8 mouse cellular contexts compared by ENCODE assay signal in the genomic region with DNA sequence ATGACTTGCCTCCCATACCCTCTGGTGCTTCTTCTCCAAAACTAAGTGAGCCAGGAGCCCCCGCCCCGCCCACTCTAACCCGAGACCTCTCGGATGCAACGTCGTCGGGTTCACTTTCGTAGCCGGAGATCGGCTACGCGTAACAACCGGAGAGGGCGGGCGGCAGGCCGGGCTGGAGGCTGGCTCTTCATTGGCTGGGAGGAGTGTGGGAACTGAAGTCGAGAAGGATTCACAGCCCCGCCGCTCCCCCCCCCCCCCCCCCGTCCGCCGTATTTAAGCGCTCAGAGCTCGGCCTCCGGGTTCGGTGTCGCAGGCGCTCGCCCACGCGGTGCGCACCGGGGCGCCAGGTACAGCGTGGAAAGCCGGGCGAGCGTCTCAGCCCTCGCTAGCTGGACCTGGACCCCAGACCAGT. TPM values are rescaled to one million over a fixed set of nuclear protein-coding genes. Genes with fewer than 3 reads are reported as not detected.
A peak's percentile ranks its signal among the peaks of the same experiment; 100 is the strongest.
DNase-seq lines count a peak whose midpoint lies in the region; ATAC-seq and TF ChIP-seq lines count a peak whose summit lies in the region.

A gene (plus strand): TSS at position 304 of the 412 bp plus-strand sequence.

- peak within 1 kb of the TSS; percentile 99 for H3K4me2 ChIP-seq in heart, postnatal 0 days (ENCODE audit: low read depth, low read length)
- peak within 1 kb of the TSS; percentile 90 for H3K4me2 ChIP-seq in lung, postnatal 0 days (replicated peaks; ENCODE audit: low read depth, low read length)

- peak; percentile 88 for ATAC-seq in heart, postnatal 0 days (ENCODE audit: insufficient read depth, low read depth)
- peak; percentile 87 for ATAC-seq in lung, postnatal 0 days

- no peaks in the 10 kb centered on the region for H3K36me3 ChIP-seq in heart, postnatal 0 days (replicated peaks; ENCODE audit: control insufficient read depth, insufficient read depth, low read length)
- H3K36me3 ChIP-seq in lung, postnatal 0 days (ENCODE audit: insufficient read depth, low read length), result no peaks in the 10 kb centered on the region

- no peak for TF ChIP-seq CTCF in heart, postnatal 0 days (IDR thresholded peaks at IDR 0.05; ENCODE audit: low read depth)
- TF ChIP-seq CTCF in lung, postnatal 0 days (IDR thresholded peaks at IDR 0.05), result no peak
- TF ChIP-seq CTCF in olfactory bulb, adult 2 months (IDR thresholded peaks at IDR 0.05; ENCODE audit: insufficient read depth, low read depth, low read length), result no peak

- H3K27ac ChIP-seq in heart, postnatal 0 days (ENCODE audit: low read depth), result peak within 1 kb of the TSS; percentile 89
- peak within 1 kb of the TSS; percentile 80 for H3K27ac ChIP-seq in lung, postnatal 0 days (ENCODE audit: low read length)
- peak within 1 kb of the TSS; percentile 79 for H3K27ac ChIP-seq in olfactory bulb, adult 2 months (ENCODE audit: insufficient read depth, low read depth, low read length)

- H3K9ac ChIP-seq in heart, postnatal 0 days (replicated peaks; ENCODE audit: low read depth, low read length), result peak within 1 kb of the TSS; percentile 84
- peak within 1 kb of the TSS; percentile 56 for H3K9ac ChIP-seq in lung, postnatal 0 days (replicated peaks; ENCODE audit: low read depth)

- peak; percentile 85 for DNase-seq in MN1 (ENCODE audit: low spot score)
- DNase-seq in c-Kit-positive CD71-positive TER-119-negative erythroid progenitor cells, embryonic 14.5 days (ENCODE audit: low read depth), result peak; percentile 58
- peak; percentile 77 for DNase-seq in fibroblast of lung, adult 2 months (ENCODE audit: low read depth)
- peak; percentile 87 for DNase-seq in heart, postnatal 0 days (ENCODE audit: low spot score)
- DNase-seq in kidney, postnatal 14 days, result peak; percentile 80
- DNase-seq in lung, postnatal 0 days (ENCODE audit: low spot score), result peak; percentile 88
- peak; percentile 49 for DNase-seq in urinary bladder, postnatal 25 days (ENCODE audit: low spot score)

- under 1% methylated on average over 30 of the region's 39 CpGs for WGBS in heart, postnatal 0 days
- 1% methylated on average over 24 of the region's 39 CpGs for WGBS in lung, postnatal 0 days
- under 1% methylated on average over 33 of the region's 39 CpGs for WGBS in olfactory bulb, adult 2 months

- TF ChIP-seq POLR2A in olfactory bulb, adult 2 months (IDR thresholded peaks at IDR 0.05; ENCODE audit: insufficient read depth, low read depth, low read length), result no peak

- no peaks in the 10 kb centered on the region for H3K27me3 ChIP-seq in heart, postnatal 0 days (ENCODE audit: control insufficient read depth, insufficient read depth, low read length)
- H3K27me3 ChIP-seq in lung, postnatal 0 days (replicated peaks; ENCODE audit: insufficient read depth, low read length), result 0 out of 2 replicates have a peak, but pooled peaks cover 9% of the 10 kb centered on the region

- no peak for TF ChIP-seq EP300 in heart, postnatal 0 days (IDR thresholded peaks at IDR 0.05; ENCODE audit: low read depth)
- no peak for TF ChIP-seq EP300 in lung, postnatal 0 days (IDR thresholded peaks at IDR 0.05)

- peak within 1 kb of the TSS; percentile 83 for H3K4me3 ChIP-seq in heart, postnatal 0 days (ENCODE audit: low read depth, low read length)
- peak within 1 kb of the TSS; percentile 58 for H3K4me3 ChIP-seq in lung, postnatal 0 days (ENCODE audit: low read depth, low read length)
- peak within 1 kb of the TSS; percentile 83 for H3K4me3 ChIP-seq in olfactory bulb, adult 2 months (ENCODE audit: insufficient read depth, low read depth, low read length)

- H3K9me3 ChIP-seq in heart, postnatal 0 days (replicated peaks; ENCODE audit: control insufficient read depth, low read length), result no peaks in the 10 kb centered on the region
- H3K9me3 ChIP-seq in lung, postnatal 0 days (ENCODE audit: low read length), result no peaks in the 10 kb centered on the region

- peaks cover 19% of the 10 kb centered on the region for H3K4me1 ChIP-seq in heart, postnatal 0 days (ENCODE audit: control insufficient read depth, insufficient read depth)
- no peaks in the 10 kb centered on the region for H3K4me1 ChIP-seq in lung, postnatal 0 days (ENCODE audit: insufficient read depth, low read depth, low read length)
- H3K4me1 ChIP-seq in olfactory bulb, adult 2 months (ENCODE audit: control insufficient read depth, insufficient read depth, low read length), result peaks cover 19% of the 10 kb centered on the region; the same call in 1 of the 2 replicates

RNA-seq across cellular contexts. Expression of the gene that starts here (rescaled TPM):
- 5.9 and 6.0 TPM in 2 replicates for total RNA-seq in heart, postnatal 0 days (2014; rRNA removed; ENCODE audit: low replicate concordance)
- 3.2 and 3.4 TPM in 2 replicates for polyA plus RNA-seq in heart, postnatal 0 days (2015; fragmentation: Nextera tagmentation; extraction: Ambion mirVana)
- 4.0 and 5.1 TPM in 2 replicates for polyA plus RNA-seq in lung, postnatal 0 days (2015; fragmentation: Nextera tagmentation; extraction: Ambion mirVana)
- polyA plus RNA-seq in olfactory bulb, adult 2 months (2012; ENCODE audit: insufficient read depth, insufficient read length, low replicate concordance, missing spikeins), result not detected in 2 replicates

Comparison
In these comparisons a context has a peak if more than half of its experiments do, and no peak if none do; other contexts are left out.
1. Peak in every context shown above with its lines: DNase-seq, ATAC-seq, H3K4me3 ChIP-seq and H3K27ac ChIP-seq.